Mouse (Mus musculus) layer of hippocampus, adult 2 months (tissue): ENCODE measurements at regions not wholly inside any gene's neighbourhood (a gene's known extent, or its start where the extent isn't known, plus 50 kb on each side); places are given as distances from the start of the nearest gene placed in this dataset.
"Not testable (repeated sequence)": the region's sequence is repeated elsewhere in the genome, so short reads cannot be mapped to it uniquely, and the experiment has no call there.

Source experiments
- DNase-seq, 2 experiments: peaks; one replicate each; pipeline ENCODE4 v3.0.0; 2022; ENCODE audit warnings: low spot score in 2 of 2
- H3K27ac ChIP-seq: fragments of 200-600 bp; 2 replicates; pipeline ENCODE4 v1.8.1; 2022
- H3K4me3 ChIP-seq: fragments of 200-600 bp; 2 replicates; pipeline ENCODE4 v1.8.1; 2022; ENCODE audit warnings: mild to moderate bottlenecking
- CTCF ChIP-seq: fragments of 200-600 bp; conservative IDR thresholded peaks from 2 replicates; pipeline ENCODE4 v1.8.1; 2022; ENCODE audit warnings: antibody characterized with exemption, mild to moderate bottlenecking, moderate library complexity

DNA sequence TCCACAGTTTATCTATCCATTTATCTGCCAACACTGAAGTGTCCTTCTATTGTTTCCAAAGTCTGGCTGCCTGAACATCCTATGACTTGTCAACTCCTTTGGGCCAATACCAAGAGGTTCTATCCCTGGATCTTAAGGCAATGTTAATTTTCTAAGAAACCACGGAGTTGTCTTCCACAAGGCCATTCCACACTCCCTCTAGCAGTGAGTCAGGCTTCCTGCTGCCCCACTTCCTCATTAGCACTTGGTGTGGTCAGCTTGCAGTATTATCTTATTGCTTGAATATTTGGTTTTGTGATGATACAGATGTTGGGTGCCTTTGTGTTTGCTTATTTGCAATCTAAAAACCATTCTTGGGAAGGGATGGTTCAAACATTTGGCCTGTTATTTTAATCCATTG lies 87.5 kb upstream of the Ppp2r2d start:
- H3K27ac ChIP-seq: no peak overlapping the region

DNA sequence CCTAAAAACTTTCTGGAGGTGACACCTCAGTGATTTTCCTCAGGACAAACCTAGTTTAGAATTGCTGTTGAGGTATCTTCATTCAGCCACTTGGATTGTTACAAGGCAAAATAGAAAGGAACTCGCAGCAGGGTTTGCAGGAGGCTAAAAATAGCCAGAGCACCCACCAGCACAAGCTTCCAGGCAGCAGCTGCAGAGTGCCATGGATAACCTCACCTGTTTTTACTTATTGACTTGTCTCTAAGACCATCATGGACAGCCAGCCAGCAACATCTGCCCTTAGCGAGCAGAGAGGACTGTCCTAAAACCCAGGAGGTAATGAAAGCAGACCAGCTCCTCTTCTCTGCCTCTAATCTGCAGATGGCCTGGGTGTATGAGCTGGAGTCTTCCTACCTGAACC lies 97.4 kb upstream of the Ppp2r2d start:
- no peak for DNase-seq
- Histone ChIP-seq H3K27ac (no peak overlapping the region), H3K4me3 (no peak overlapping the region)
- TF ChIP-seq CTCF: no peak

More for the DNA sequence above, 87.5 kb upstream of the Ppp2r2d start:
- H3K4me3 ChIP-seq: no peak overlapping the region
- no peak for DNase-seq
- TF ChIP-seq CTCF: no peak

DNA sequence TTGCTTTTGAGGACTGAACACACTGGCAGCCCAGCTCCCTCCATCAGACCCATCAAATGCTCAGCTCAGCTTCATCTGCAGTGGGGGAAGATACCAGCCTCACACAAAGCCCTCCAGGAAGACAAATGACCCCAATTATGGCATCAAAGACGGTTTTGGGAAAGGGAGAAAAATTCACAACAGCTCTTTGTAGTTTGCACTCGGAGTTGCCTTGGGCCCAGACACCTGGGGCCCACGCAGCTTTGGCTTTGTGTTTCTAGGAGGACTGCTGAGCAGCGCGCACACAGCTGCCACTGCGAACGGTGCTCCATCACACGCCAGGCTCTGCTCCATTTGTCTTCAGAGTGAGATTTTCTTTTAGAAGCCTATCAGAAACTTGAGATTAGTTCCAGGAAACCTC lies 99.3 kb upstream of the Ppp2r2d start:
- no peak for DNase-seq
- Histone ChIP-seq H3K4me3 (no peak overlapping the region), H3K27ac (no peak overlapping the region)
- TF ChIP-seq CTCF: no peak

DNA sequence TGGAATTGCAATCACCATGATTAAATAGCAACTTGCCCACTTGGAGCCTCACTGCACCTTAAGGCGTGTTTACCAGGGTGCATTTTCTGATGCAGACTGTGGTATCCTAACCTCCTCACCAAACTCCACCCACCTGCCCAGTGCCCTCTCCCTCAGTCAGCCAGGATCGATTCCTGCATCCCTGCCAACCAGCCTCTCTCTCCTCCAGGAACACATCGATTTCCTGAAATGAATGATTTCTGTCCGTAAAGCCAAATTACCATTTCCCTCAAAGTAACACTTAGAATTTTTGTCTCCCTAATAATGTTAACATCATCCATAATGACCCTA lies 103.4 kb upstream of the Ppp2r2d start:
- no peak for TF ChIP-seq CTCF
- Histone ChIP-seq H3K27ac (no peak overlapping the region), H3K4me3 (no peak overlapping the region)
- no peak for DNase-seq

DNA sequence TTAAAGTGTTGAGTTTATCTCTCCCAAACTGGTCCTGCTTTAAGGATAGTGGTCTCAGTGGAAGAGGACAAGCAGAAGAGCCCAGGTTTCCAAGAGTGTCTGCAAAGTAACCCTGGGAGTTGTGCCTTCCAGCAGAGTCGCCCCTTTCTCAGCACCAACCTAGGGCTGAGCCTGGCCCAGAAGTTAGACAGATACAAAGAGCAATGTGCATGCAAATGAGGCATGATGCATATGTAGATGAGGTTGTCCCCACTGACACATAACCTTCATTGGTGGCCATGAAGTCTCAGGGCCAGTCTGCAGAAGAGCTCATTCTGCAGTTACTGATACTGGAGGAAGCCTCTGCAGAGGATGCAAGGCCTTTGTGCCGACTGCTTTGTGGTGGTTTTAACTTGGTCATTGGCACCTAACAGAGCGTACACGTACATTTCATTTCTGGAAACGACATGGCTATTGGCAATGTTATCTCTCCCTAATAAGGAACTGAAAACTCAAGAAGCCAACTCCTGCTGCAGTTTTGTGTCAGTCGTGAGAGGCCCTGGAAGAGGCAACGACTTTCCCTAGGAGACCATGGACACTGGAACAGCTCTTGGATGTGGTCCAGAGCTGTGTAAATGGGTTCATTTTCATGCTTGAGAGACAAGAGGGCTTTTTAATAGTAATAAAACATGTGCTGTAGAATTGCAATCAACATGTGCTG lies 103.9 kb upstream of the Ppp2r2d start:
- no peak overlapping the region for H3K4me3 ChIP-seq
- TF ChIP-seq CTCF: no peak
- no peak for DNase-seq
- no peak overlapping the region for H3K27ac ChIP-seq

DNA sequence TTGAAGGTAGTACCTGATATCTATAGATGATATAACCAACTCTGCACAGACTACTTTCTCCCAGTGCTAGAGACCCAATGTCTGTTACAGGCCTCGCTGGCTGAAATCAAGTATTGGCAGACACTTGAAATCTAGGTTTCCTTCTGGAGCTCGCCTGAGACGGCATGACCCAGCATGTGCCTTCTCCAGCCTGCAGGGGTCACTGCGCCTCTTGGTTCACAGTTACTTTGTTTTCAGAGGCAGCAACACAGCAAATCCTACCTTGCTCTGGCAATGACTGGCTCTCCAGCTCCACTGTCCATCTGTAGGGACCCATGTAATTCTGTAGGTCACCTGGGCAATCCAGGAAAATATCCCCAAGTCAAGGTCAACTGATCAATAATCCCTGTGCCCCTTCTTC lies 111.6 kb upstream of the Ppp2r2d start:
- peak in 1 of 2 experiments; percentile 46 for DNase-seq
- Histone ChIP-seq H3K27ac (no peak overlapping the region), H3K4me3 (no peak overlapping the region)
- peak; percentile 83 for TF ChIP-seq CTCF

DNA sequence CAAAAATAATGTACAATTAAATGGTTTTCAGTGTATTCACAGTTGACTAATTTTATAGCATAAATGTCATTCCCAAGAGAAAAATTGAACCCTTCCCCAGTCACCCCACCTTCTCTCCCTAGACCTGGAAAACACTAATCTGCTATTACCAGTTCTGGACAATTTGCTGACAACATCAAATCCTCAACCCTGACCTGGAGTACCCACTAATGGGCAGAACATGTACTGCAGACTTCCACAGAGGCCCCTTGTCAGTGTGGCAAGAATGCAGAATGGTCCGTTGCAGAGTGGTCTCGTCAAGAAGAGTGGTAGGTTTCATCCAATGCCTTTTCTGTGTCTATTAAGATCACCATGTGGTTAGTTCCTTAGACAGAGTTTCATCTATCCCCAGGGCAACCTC lies 121.0 kb upstream of the Ppp2r2d start:
- peak; percentile 62 for TF ChIP-seq CTCF
- no peak overlapping the region for H3K27ac ChIP-seq
- H3K4me3 ChIP-seq: no peak overlapping the region
- no peak for DNase-seq

DNA sequence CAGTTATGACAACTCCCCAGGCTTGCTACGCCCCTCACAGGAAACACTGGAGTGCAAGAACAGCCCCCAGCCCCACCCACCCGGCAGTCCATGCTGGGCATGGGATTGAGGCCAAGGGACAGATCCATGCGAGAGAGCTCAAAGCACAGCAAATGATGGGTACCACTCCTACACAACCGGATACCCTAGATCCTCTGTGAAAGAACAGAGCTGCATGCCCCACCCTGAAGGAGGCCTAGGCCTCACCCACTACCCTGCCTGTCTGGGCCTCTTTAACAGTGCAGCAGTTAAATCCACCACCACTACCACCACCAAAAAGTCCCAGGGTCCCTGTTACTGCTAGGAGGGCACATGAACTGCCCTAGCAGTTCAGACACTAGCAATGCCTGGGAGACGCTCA lies 126.3 kb upstream of the Ppp2r2d start:
- TF ChIP-seq CTCF: no peak
- H3K27ac ChIP-seq: no peak overlapping the region
- DNase-seq: no peak
- no peak overlapping the region for H3K4me3 ChIP-seq

DNA sequence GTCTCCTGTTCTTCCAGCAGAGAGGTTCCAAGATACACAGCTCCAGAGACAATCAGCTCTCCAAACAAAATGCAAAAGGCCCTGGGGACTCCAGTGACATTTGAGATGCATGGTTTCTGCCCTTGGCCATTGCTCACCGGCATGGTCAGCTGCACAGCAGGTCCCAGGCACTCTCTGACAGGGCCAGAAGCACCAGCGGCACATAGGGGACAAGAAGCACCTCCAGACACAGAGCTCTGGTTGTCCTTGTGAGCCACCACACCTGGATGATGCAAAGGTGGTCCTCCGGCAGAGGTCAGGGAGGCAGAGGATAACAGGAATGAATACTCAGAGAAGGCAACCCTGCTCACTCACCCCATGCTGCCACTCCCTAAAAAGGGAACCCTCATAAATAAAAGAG lies 126.8 kb upstream of the Ppp2r2d start:
- no peak for TF ChIP-seq CTCF
- Histone ChIP-seq H3K4me3 (no peak overlapping the region), H3K27ac (no peak overlapping the region)
- no peak for DNase-seq

DNA sequence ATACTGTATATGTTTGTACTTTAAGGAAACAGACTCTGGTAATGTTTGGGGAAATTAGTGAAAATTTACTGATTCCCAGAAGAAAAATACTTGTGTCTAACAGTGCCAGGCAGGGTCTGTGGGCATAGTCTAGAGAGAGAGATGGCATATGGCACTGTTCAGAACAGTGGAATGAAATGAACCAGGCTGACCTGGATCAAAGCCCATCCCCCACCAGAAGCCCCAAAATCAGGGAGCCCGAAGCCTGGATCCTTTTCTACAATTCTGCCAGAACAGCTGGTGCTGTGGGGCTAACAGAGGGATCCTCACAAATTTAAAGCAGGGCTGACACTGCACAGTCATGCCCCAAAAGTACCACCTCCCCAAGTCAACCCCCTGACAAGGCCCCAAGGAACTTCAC lies 131.1 kb upstream of the Ppp2r2d start:
- no peak overlapping the region for H3K27ac ChIP-seq
- H3K4me3 ChIP-seq: no peak overlapping the region
- DNase-seq: no peak
- TF ChIP-seq CTCF: no peak

DNA sequence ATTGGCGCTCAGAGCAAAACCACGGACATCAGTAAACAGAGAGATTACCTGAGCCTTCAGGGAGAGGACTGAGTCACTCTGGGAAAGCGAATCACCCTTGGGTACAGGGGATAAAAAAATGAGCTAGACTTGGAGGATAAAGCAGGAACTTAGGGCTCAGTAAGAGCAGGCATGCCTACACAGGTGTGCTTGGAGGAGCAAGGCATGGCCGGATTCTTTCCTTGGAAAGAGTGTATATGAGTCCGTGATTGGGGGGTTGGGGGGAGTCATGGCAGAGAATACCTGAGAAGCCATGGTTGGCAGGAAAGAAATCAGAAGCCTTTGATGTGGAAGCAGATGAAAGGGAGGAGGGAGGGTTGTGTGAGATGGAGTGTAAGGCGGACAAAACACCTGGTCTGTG lies 137.5 kb upstream of the Ppp2r2d start:
- TF ChIP-seq CTCF: no peak
- Histone ChIP-seq H3K4me3 (no peak overlapping the region), H3K27ac (peak overlapping the region; percentile 61; the same call in 1 of the 2 replicates)
- DNase-seq: no peak

DNA sequence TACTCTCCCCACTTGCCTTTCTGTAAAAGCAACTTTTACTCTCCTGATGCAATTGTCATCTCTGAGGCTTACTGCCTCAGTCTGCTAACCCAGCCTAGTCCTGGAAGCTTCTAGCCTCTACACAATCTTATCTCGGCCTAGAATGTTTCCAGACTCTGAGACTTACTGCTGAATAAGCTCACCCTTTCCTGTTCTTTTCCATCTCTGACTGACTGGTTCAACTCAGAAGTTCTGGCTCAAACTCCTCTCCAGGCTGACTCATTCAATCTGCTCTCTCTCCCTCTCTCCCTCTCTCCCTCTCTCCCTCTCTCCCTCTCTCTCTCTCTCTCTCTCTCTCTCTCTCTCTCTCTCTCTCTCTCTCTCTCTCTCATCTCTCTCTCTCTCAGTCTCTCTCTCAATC lies 146.3 kb upstream of the Ppp2r2d start:
- H3K27ac ChIP-seq: peak overlapping the region; percentile 11; the same call in 1 of the 2 replicates
- H3K4me3 ChIP-seq, DNase-seq: not testable (repeated sequence)

DNA sequence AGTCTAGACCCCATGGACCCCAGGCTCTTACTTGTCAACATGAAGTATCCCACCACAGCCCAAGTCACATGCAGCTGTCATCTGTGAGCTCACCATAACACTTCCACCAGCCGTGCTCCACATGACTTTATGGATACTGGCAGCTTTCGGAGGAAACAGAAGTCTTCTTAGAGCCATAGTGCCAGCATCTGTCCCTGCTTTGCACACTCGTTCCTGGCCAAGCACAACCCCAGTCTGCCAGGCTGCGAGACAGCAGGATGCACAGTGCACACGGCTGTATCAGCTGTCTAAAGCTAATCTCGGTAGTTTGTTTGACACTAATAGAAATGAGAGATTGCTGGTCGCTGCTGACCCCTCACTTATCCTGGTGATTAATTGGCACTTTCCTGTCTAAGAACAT lies 163.7 kb upstream of the Ppp2r2d start:
- DNase-seq: no peak
- H3K27ac ChIP-seq: no peak overlapping the region
- no peak overlapping the region for H3K4me3 ChIP-seq
- no peak for TF ChIP-seq CTCF

DNA sequence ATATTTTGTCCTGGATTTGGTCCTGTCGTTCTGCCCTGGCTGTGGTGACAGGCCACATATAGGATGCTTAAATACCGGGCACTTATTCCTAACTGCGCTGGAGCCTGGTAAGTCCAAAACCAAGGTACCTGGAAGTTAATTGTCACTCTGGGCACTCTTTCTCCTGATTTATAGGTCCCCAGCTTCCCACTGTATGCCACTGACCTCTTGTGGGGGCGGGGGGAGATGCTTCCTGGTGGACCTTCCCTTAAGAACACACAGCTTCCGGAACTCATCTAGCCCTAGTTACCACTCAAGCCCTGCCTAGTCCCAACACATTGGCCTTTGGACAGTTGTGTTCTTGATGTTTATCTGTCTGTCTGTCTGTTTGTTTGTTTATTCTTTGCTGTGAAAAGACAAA lies 165.3 kb upstream of the Ppp2r2d start:
- no peak overlapping the region for H3K4me3 ChIP-seq
- H3K27ac ChIP-seq: no peak overlapping the region
- no peak for DNase-seq
- no peak for TF ChIP-seq CTCF

DNA sequence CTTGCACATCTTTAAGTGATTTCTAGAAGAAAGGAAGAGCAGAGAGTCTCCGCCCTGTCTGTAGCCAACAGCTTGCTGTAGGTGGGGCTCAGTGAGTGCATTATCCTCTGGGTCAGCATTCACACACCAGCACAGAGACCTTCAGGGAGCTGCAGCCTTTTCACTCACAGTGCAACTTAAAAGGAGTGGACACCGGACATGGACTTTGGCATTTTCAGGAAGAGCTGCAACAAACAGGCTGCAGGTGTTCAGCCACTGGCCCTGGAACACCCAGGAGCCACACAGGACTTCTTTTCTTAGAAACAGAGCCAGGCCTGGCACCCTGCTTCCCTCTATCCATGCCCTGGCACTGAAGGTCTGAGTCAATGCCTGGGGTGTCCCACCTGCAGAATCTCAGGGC lies 166.3 kb upstream of the Ppp2r2d start:
- DNase-seq: no peak
- Histone ChIP-seq H3K27ac (no peak overlapping the region), H3K4me3 (no peak overlapping the region)
- TF ChIP-seq CTCF: no peak
